Mouse (Mus musculus): ENCODE measurements around the gene Klhl13.

Gene Klhl13

GRCm38 (mm10) chrX:23364514-23365381 lies at the start of gene Klhl13:
Gene Klhl13 (minus strand): TSS chrX:23365082.
- no peak for DNase-seq (ENCODE audit: low read depth, low spot score)

- DNase-seq (ENCODE audit: low read depth, low spot score) = no peak
These were observed 44.6 kb upstream of the Klhl13 start for GRCm38 (mm10) chrX:23409296-23410149.

- DNase-seq (ENCODE audit: low read depth, low spot score) = no peak
These were observed 23.8 kb upstream of the Klhl13 start for GRCm38 (mm10) chrX:23388716-23389115.

- DNase-seq (ENCODE audit: low read depth, low spot score) = no peak
These were observed 1.4 kb downstream of the Klhl13 start for GRCm38 (mm10) chrX:23363441-23363840.

- DNase-seq (ENCODE audit: low read depth, low spot score) = no peak
These were observed 4.4 kb downstream of the Klhl13 start for GRCm38 (mm10) chrX:23360446-23360845.

GRCm38 (mm10) chrX:23350083-23350482 lies 14.8 kb downstream of the Klhl13 start:
- DNase-seq (ENCODE audit: low read depth, low spot score) = no peak

GRCm38 (mm10) chrX:23328116-23328515 lies 36.8 kb downstream of the Klhl13 start:
- no peak for DNase-seq (ENCODE audit: low read depth, low spot score)

GRCm38 (mm10) chrX:23318857-23319256 lies 46.0 kb downstream of the Klhl13 start:
- no peak for DNase-seq (ENCODE audit: low read depth, low spot score)

GRCm38 (mm10) chrX:23295952-23296598 lies 68.8 kb downstream of the Klhl13 start:
- DNase-seq (ENCODE audit: low read depth, low spot score) = no peak

GRCm38 (mm10) chrX:23285442-23285817 lies 79.5 kb downstream of the Klhl13 start:
- DNase-seq (ENCODE audit: low read depth, low spot score) = no peak

- no peak for DNase-seq (ENCODE audit: low read depth, low spot score)
These were observed 80.1 kb downstream of the Klhl13 start for GRCm38 (mm10) chrX:23284530-23285441.

- no peak for DNase-seq (ENCODE audit: low read depth, low spot score)
These were observed 97.3 kb downstream of the Klhl13 start for GRCm38 (mm10) chrX:23267601-23268000.

GRCm38 (mm10) chrX:23248752-23249151 lies 116.1 kb downstream of the Klhl13 start:
- DNase-seq (ENCODE audit: low read depth, low spot score) = no peak

All from retina, adult 2 months (tissue).